12 mouse cellular contexts compared by ENCODE assay signal in the genomic region with DNA sequence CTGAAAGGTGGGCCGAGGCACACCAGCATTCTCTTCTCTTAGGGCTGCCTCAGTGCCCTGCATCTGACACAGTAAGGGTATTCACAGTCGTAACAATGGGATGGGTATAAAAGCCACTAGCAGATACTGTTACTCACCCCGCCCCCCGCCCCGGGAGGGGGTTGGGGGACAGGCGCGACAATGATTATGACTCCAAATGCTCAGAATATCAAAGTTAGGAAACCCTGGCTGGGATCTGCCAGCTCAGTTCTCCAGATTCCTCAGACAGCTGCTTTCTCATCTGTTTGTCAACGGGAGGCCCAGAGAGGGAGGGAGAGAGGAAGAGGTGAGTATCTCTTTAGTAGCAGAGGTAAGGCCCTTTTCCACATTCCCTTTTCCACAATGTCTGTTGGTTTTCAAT. TPM values are rescaled to one million over a fixed set of nuclear protein-coding genes. Genes with fewer than 3 reads are reported as not detected.
A peak's percentile ranks its signal among the peaks of the same experiment; 100 is the strongest.
DNase-seq lines count a peak whose midpoint lies in the region; ATAC-seq and TF ChIP-seq lines count a peak whose summit lies in the region.
"Had no signal": no experiment of that assay in that cellular context is flagged by ENCODE, and none has a peak within 500 bp of the region (broad histone marks: within the 10 kb centered on the region; RNA-seq: fewer than 3 reads in every experiment).

No protein-coding gene starts in this region.

- H3K4me2 ChIP-seq in kidney, postnatal 0 days (ENCODE audit: low read length) = no peak overlapping the region
- no peak overlapping the region; the same call in 1 of the 2 replicates for H3K4me2 ChIP-seq in lung, postnatal 0 days (replicated peaks; ENCODE audit: low read depth, low read length)
- H3K4me2 ChIP-seq in neural tube, embryonic 15.5 days = no peak overlapping the region

- TF ChIP-seq EP300 in lung, postnatal 0 days (IDR thresholded peaks at IDR 0.05) = no peak

- no peaks in the 10 kb centered on the region for H3K9me3 ChIP-seq in kidney, postnatal 0 days (replicated peaks; ENCODE audit: low read length)
- no peaks in the 10 kb centered on the region for H3K9me3 ChIP-seq in lung, postnatal 0 days (ENCODE audit: low read length)
- no peaks in the 10 kb centered on the region for H3K9me3 ChIP-seq in neural tube, embryonic 15.5 days (replicated peaks)
- H3K9me3 ChIP-seq: G1E had no signal

- no peaks in the 10 kb centered on the region for H3K27me3 ChIP-seq in kidney, postnatal 0 days (ENCODE audit: insufficient read depth, low read length)
- H3K27me3 ChIP-seq in kidney, adult 2 months (replicated peaks; ENCODE audit: control insufficient read depth, insufficient read depth, low read length) = no peaks in the 10 kb centered on the region
- no peaks in the 10 kb centered on the region for H3K27me3 ChIP-seq in lung, postnatal 0 days (replicated peaks; ENCODE audit: insufficient read depth, low read length)
- H3K27me3 ChIP-seq in neural tube, embryonic 15.5 days (replicated peaks) = no peaks in the 10 kb centered on the region

- no peaks in the 10 kb centered on the region for H3K36me3 ChIP-seq in kidney, postnatal 0 days (ENCODE audit: insufficient read depth, low read length)
- H3K36me3 ChIP-seq in kidney, adult 2 months (ENCODE audit: control insufficient read depth, insufficient read depth, low read length) = no peaks in the 10 kb centered on the region
- no peaks in the 10 kb centered on the region for H3K36me3 ChIP-seq in lung, postnatal 0 days (ENCODE audit: insufficient read depth, low read length)
- no peaks in the 10 kb centered on the region for H3K36me3 ChIP-seq in neural tube, embryonic 15.5 days

- no peak for TF ChIP-seq POLR2A in kidney, adult 2 months (IDR thresholded peaks at IDR 0.05; ENCODE audit: low read depth, low read length)

- DNase-seq in adrenal gland, postnatal 36 days = peak; percentile 25 to 48
- no peak for DNase-seq in adrenal gland, adult 18-20 months (ENCODE audit: low spot score in 2 of 2)
- no peak for DNase-seq in kidney, postnatal 0 days (ENCODE audit: low spot score)
- no peak for DNase-seq in kidney, adult 2 months
- DNase-seq in lung, postnatal 0 days (ENCODE audit: low spot score) = peak; percentile 45
- DNase-seq in lung, adult 18-20 months = no peak
- no peak for DNase-seq in cerebellum, adult 18-20 months
- DNase-seq: B cell, adult 2 months; heart, postnatal 10 days; right cerebral cortex, postnatal 25 days had no signal

- no peak overlapping the region for H3K4me3 ChIP-seq in kidney, postnatal 0 days (replicated peaks; ENCODE audit: low read depth, low read length)
- H3K4me3 ChIP-seq in kidney, adult 2 months (ENCODE audit: insufficient read depth, low read depth, low read length) = no peak overlapping the region
- no peak overlapping the region for H3K4me3 ChIP-seq in lung, postnatal 0 days (ENCODE audit: low read depth, low read length)
- no peak overlapping the region for H3K4me3 ChIP-seq in neural tube, embryonic 15.5 days (replicated peaks)

- no peak for TF ChIP-seq CTCF in kidney, postnatal 0 days (IDR thresholded peaks at IDR 0.05; ENCODE audit: low read depth)
- TF ChIP-seq CTCF in kidney, adult 2 months (conservative IDR thresholded peaks at IDR 0.05; ENCODE audit: insufficient read depth, insufficient read length, low read depth, low read length) = no peak
- TF ChIP-seq CTCF in lung, postnatal 0 days (IDR thresholded peaks at IDR 0.05) = no peak

- H3K27ac ChIP-seq in kidney, postnatal 0 days = peak overlapping the region; percentile 31; the same call in 1 of the 2 replicates
- H3K27ac ChIP-seq in kidney, adult 2 months (ENCODE audit: insufficient read depth, low read depth, low read length) = no peak overlapping the region
- H3K27ac ChIP-seq in lung, postnatal 0 days (ENCODE audit: low read length) = peak overlapping the region; percentile 64; the same call in 1 of the 2 replicates
- 0 out of 2 replicates have a peak overlapping the region, but pooled peaks have one; percentile 8 for H3K27ac ChIP-seq in neural tube, embryonic 15.5 days (replicated peaks)

- H3K9ac ChIP-seq in kidney, postnatal 0 days (ENCODE audit: low read depth, low read length) = no peak overlapping the region
- H3K9ac ChIP-seq in lung, postnatal 0 days (replicated peaks; ENCODE audit: low read depth) = no peak overlapping the region
- no peak overlapping the region for H3K9ac ChIP-seq in neural tube, embryonic 15.5 days (replicated peaks)

- H3K4me1 ChIP-seq in kidney, postnatal 0 days (replicated peaks; ENCODE audit: insufficient read depth, low read length) = peaks cover 15% of the 10 kb centered on the region; the same call in 1 of the 2 replicates
- H3K4me1 ChIP-seq in kidney, adult 2 months (ENCODE audit: control insufficient read depth, insufficient read depth, low read length) = peaks cover 31% of the 10 kb centered on the region
- H3K4me1 ChIP-seq in lung, postnatal 0 days (ENCODE audit: insufficient read depth, low read depth, low read length) = peaks cover 36% of the 10 kb centered on the region
- peaks cover 17% of the 10 kb centered on the region for H3K4me1 ChIP-seq in neural tube, embryonic 15.5 days

- WGBS in kidney, postnatal 0 days = 52% methylated on average over 8 of the region's 8 CpGs
- WGBS in kidney, adult 2 months = 72% methylated on average over 8 of the region's 8 CpGs
- WGBS in lung, postnatal 0 days = 65% methylated on average over 8 of the region's 8 CpGs
- 38% methylated on average over 8 of the region's 8 CpGs for WGBS in neural tube, embryonic 15.5 days

- ATAC-seq in kidney, postnatal 0 days (replicated peaks; ENCODE audit: low FRiP score, low read depth) = no peak
- peak; percentile 24; the same call in 1 of the 2 replicates for ATAC-seq in lung, postnatal 0 days
- no peak for ATAC-seq in neural tube, embryonic 15.5 days (ENCODE audit: low FRiP score)

RNA-seq across cellular contexts. Expression of gene Kcmf1, which starts 30.2 kb away (rescaled TPM):
- total RNA-seq in adrenal gland, postnatal 36 days (2021) = 100 to 1,000 TPM in 1 of 2 experiments, 10 to 100 TPM in 1; 88.9 to 100 TPM
- total RNA-seq in adrenal gland, adult 18-20 months (2021) = 100 to 1,000 TPM in 1 of 2 experiments, 10 to 100 TPM in 1; 95.6 to 101 TPM
- polyA plus RNA-seq in kidney, postnatal 0 days (2015; fragmentation: Nextera tagmentation; extraction: Ambion mirVana) = 53.6 and 57.7 TPM in 2 replicates
- 107 and 160 TPM in 2 replicates for polyA plus RNA-seq in kidney, adult 2 months (2012; rRNA removed)
- polyA plus RNA-seq in lung, postnatal 0 days (2015; fragmentation: Nextera tagmentation; extraction: Ambion mirVana) = 43.0 and 47.6 TPM in 2 replicates
- polyA plus RNA-seq in neural tube, embryonic 15.5 days (2015; fragmentation: Nextera tagmentation; extraction: Ambion mirVana) = 36.5 and 40.9 TPM in 2 replicates

Comparison
In these comparisons a context has a peak if more than half of its experiments do, and no peak if none do; other contexts are left out.
1. DNase-seq: peak in adrenal gland, postnatal 36 days (2 of 2) and lung, postnatal 0 days (single experiment); none in adrenal gland, adult 18-20 months (0 of 2), kidney, postnatal 0 days (single experiment), kidney, adult 2 months (single experiment), lung, adult 18-20 months (0 of 2) and cerebellum, adult 18-20 months (0 of 2).